Mouse (Mus musculus) T-helper 2 cell (primary cell): ENCODE results near the gene Cacna1e.

Experiments
- in situ Hi-C: fragments of 300-600 bp; cut with MboI, MseI; formaldehyde crosslinking; loops from one replicate; pipeline ENCODE4 v1.15.1; 2025; ENCODE audit warnings: high pct_unique_total_duplicates

The Cacna1e gene

GRCm38 (mm10) chr1:154637821-154638220 is 246.5 kb downstream of the Cacna1e start:
- in situ Hi-C loops = no loop called here

- in situ Hi-C loops = no loop called here
Observed at GRCm38 (mm10) chr1:154635766-154636165, 248.5 kb downstream of the Cacna1e start.

GRCm38 (mm10) chr1:154632886-154633285 is 251.4 kb downstream of the Cacna1e start:
- in situ Hi-C loops = no loop called here

GRCm38 (mm10) chr1:154622666-154623653 is 261.3 kb downstream of the Cacna1e start:
- in situ Hi-C loops = no loop called here

- in situ Hi-C loops = no loop called here
Observed at GRCm38 (mm10) chr1:154617743-154618455, 266.4 kb downstream of the Cacna1e start.

GRCm38 (mm10) chr1:154615759-154616158 is 268.5 kb downstream of the Cacna1e start:
- in situ Hi-C loops = no loop called here

- in situ Hi-C loops = no loop called here
Observed at GRCm38 (mm10) chr1:154608516-154608915, 275.8 kb downstream of the Cacna1e start.

- in situ Hi-C loops = no loop called here
Observed at GRCm38 (mm10) chr1:154607406-154607805, 276.9 kb downstream of the Cacna1e start.

GRCm38 (mm10) chr1:154605601-154606000 is 278.7 kb downstream of the Cacna1e start:
- in situ Hi-C loops = no loop called here

- in situ Hi-C loops = no loop called here
Observed at GRCm38 (mm10) chr1:154603781-154604180, 280.5 kb downstream of the Cacna1e start.

- in situ Hi-C loops = no loop called here
Observed at GRCm38 (mm10) chr1:154602531-154602930, 281.8 kb downstream of the Cacna1e start.

GRCm38 (mm10) chr1:154582516-154582915 is 301.8 kb downstream of the Cacna1e start:
- in situ Hi-C loops = no loop called here

- in situ Hi-C loops = no loop called here
Observed at GRCm38 (mm10) chr1:154579929-154580328, 304.4 kb downstream of the Cacna1e start.

- in situ Hi-C loops = no loop called here
Observed at GRCm38 (mm10) chr1:154578748-154579147, 305.6 kb downstream of the Cacna1e start.

GRCm38 (mm10) chr1:154576418-154576817 is 307.9 kb downstream of the Cacna1e start:
- in situ Hi-C loops = no loop called here

- in situ Hi-C loops = no loop called here
Observed at GRCm38 (mm10) chr1:154566026-154566425, 318.3 kb downstream of the Cacna1e start.

- in situ Hi-C loops = no loop called here
Observed at GRCm38 (mm10) chr1:154555811-154556210, 328.5 kb downstream of the Cacna1e start.

- in situ Hi-C loops = no loop called here
Observed at GRCm38 (mm10) chr1:154553132-154553531, 331.2 kb downstream of the Cacna1e start.

GRCm38 (mm10) chr1:154537445-154537844 is 346.9 kb downstream of the Cacna1e start:
- in situ Hi-C loops = no loop called here

- in situ Hi-C loops = no loop called here
Observed at GRCm38 (mm10) chr1:154536763-154537162, 347.5 kb downstream of the Cacna1e start.

- in situ Hi-C loops = no loop called here
Observed at GRCm38 (mm10) chr1:154532987-154533940, 351.0 kb downstream of the Cacna1e start.
